Mouse (Mus musculus) E14TG2a.4 (cell line): Measurements from ENCODE around the gene Camkk1.

Source experiments
- CTCF ChIP-seq: conservative IDR thresholded peaks from 2 replicates; pipeline ENCODE4 v1.5.1; 2014; ENCODE audit warnings: low read length
- NANOG ChIP-seq: IDR thresholded peaks from 2 replicates; pipeline ENCODE4 v1.6.1; 2014; ENCODE audit warnings: borderline replicate concordance, low read length, mixed read lengths

DNA sequence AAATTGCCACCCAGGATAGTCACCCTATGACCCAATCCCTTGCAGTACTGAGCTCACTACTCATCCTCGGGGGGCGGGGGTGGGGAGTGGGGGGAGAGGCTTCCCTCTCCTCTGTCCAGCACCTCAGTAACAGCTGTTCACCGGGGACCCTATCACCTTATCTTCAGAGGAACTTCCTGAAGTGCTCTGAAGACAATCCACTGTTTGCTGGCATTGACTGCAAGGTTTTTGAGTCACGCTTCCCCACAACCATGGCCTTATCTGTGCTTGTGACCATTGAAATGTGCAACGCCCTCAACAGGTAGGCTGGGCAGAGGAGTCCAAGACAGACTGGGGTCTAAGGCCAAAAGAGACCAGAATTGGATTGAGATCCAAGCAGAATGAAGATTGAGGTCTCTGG is 31.0 kb upstream of the Camkk1 start:
- TF ChIP-seq CTCF (no peak), NANOG (no peak)
